Comparison of ENCODE assay signal across 9 mouse cellular contexts in genomic region chr5:118089102-118089501, GRCm38 (mm10).
DNase-seq lines count a peak whose midpoint lies in the region; ATAC-seq lines count a peak whose summit lies in the region.
"Had no signal": no experiment of that assay in that cellular context is flagged by ENCODE, and none has a peak within 500 bp of the region (broad histone marks: within the 10 kb centered on the region; RNA-seq: fewer than 3 reads in every experiment).

No protein-coding gene starts in this region.

- 0 out of 2 replicates have a peak, but pooled peaks cover 3% of the 10 kb centered on the region for H3K9me3 ChIP-seq in kidney, embryonic 14.5 days (ENCODE audit: control insufficient read depth, low read length)
- H3K9me3 ChIP-seq in forebrain, embryonic 10.5 days, result no peaks in the 10 kb centered on the region; the same call in 1 of the 2 replicates
- H3K9me3 ChIP-seq in hindbrain, embryonic 11.5 days (ENCODE audit: control insufficient read depth, low read length), result no peaks in the 10 kb centered on the region
- H3K9me3 ChIP-seq in midbrain, embryonic 15.5 days, result no peaks in the 10 kb centered on the region
- H3K9me3 ChIP-seq: megakaryocyte, embryonic 14.5 days had no signal

- 48% methylated on average over 7 of the region's 7 CpGs for WGBS in kidney, embryonic 14.5 days
- 63% methylated on average over 7 of the region's 7 CpGs for WGBS in forebrain, embryonic 10.5 days
- WGBS in hindbrain, embryonic 11.5 days, result 64% methylated on average over 7 of the region's 7 CpGs
- WGBS in midbrain, embryonic 15.5 days, result 29% methylated on average over 7 of the region's 7 CpGs

- H3K27ac ChIP-seq in kidney, embryonic 14.5 days (ENCODE audit: low read depth, low read length), result no peak overlapping the region
- H3K27ac ChIP-seq in forebrain, embryonic 10.5 days, result peak overlapping the region; percentile 60
- peak overlapping the region; percentile 63; the same call in 1 of the 2 replicates for H3K27ac ChIP-seq in hindbrain, embryonic 11.5 days (ENCODE audit: low read depth, low read length)
- H3K27ac ChIP-seq in midbrain, embryonic 15.5 days, result peak overlapping the region; percentile 66

- no peaks in the 10 kb centered on the region for H3K27me3 ChIP-seq in kidney, embryonic 14.5 days (ENCODE audit: control insufficient read depth, insufficient read depth, low read length)
- no peaks in the 10 kb centered on the region for H3K27me3 ChIP-seq in forebrain, embryonic 10.5 days (ENCODE audit: poor library complexity, severe bottlenecking)
- no peaks in the 10 kb centered on the region for H3K27me3 ChIP-seq in hindbrain, embryonic 11.5 days (ENCODE audit: control insufficient read depth, insufficient read depth, low read length)
- no peaks in the 10 kb centered on the region for H3K27me3 ChIP-seq in midbrain, embryonic 15.5 days (replicated peaks)
- H3K27me3 ChIP-seq: megakaryocyte, embryonic 14.5 days had no signal

- no peak overlapping the region for H3K9ac ChIP-seq in kidney, embryonic 14.5 days (ENCODE audit: low read depth, low read length)
- H3K9ac ChIP-seq in hindbrain, embryonic 11.5 days (ENCODE audit: low read depth, low read length), result no peak overlapping the region
- H3K9ac ChIP-seq in midbrain, embryonic 15.5 days, result 0 out of 2 replicates have a peak overlapping the region, but pooled peaks have one; percentile 6

- H3K4me3 ChIP-seq in kidney, embryonic 14.5 days (ENCODE audit: low read length), result no peak overlapping the region
- H3K4me3 ChIP-seq in forebrain, embryonic 10.5 days, result no peak overlapping the region
- H3K4me3 ChIP-seq in hindbrain, embryonic 11.5 days (ENCODE audit: low read depth, low read length), result no peak overlapping the region
- no peak overlapping the region for H3K4me3 ChIP-seq in midbrain, embryonic 15.5 days
- H3K4me3 ChIP-seq: megakaryocyte, embryonic 14.5 days had no signal

- H3K4me2 ChIP-seq in kidney, embryonic 14.5 days (replicated peaks; ENCODE audit: low read depth, low read length), result no peak overlapping the region
- H3K4me2 ChIP-seq in hindbrain, embryonic 11.5 days (replicated peaks; ENCODE audit: low read depth, low read length), result no peak overlapping the region
- H3K4me2 ChIP-seq in midbrain, embryonic 15.5 days, result peak overlapping the region; percentile 4; the same call in 1 of the 2 replicates

- H3K4me1 ChIP-seq in kidney, embryonic 14.5 days (ENCODE audit: control insufficient read depth, insufficient read depth, low read length), result peaks cover 4% of the 10 kb centered on the region; the same call in 1 of the 2 replicates
- peaks cover 41% of the 10 kb centered on the region for H3K4me1 ChIP-seq in forebrain, embryonic 10.5 days
- H3K4me1 ChIP-seq in hindbrain, embryonic 11.5 days (replicated peaks; ENCODE audit: control insufficient read depth, insufficient read depth, low read length), result 0 out of 2 replicates have a peak, but pooled peaks cover 4% of the 10 kb centered on the region
- peaks cover 45% of the 10 kb centered on the region for H3K4me1 ChIP-seq in midbrain, embryonic 15.5 days

- peak; percentile 51; the same call in 1 of the 2 replicates for ATAC-seq in kidney, embryonic 14.5 days (ENCODE audit: low FRiP score, low TSS enrichment)
- peak; percentile 61 for ATAC-seq in hindbrain, embryonic 11.5 days (ENCODE audit: low FRiP score)
- ATAC-seq in midbrain, embryonic 15.5 days (replicated peaks), result peak; percentile 71
- ATAC-seq in megakaryocyte, adult 5-6 weeks (ENCODE audit: poor library complexity, severe bottlenecking), result no peak

- DNase-seq in kidney, adult 18-20 months, result no peak
- DNase-seq in adrenal gland, postnatal 36 days, result peak; percentile 48 to 53
- no peak for DNase-seq in forebrain, embryonic 10.5 days (ENCODE audit: extremely low spot score, low spot score)
- DNase-seq in hindbrain, embryonic 11.5 days (ENCODE audit: low spot score), result no peak
- no peak for DNase-seq in urinary bladder, postnatal 4 days (ENCODE audit: low spot score in 2 of 2)

- peaks cover 38% of the 10 kb centered on the region for H3K36me3 ChIP-seq in kidney, embryonic 14.5 days (ENCODE audit: control insufficient read depth, insufficient read depth, low read length)
- peaks cover 76% of the 10 kb centered on the region for H3K36me3 ChIP-seq in forebrain, embryonic 10.5 days (replicated peaks)
- peaks cover 7% of the 10 kb centered on the region; the same call in 1 of the 2 replicates for H3K36me3 ChIP-seq in hindbrain, embryonic 11.5 days (ENCODE audit: control insufficient read depth, insufficient read depth, low read length)
- H3K36me3 ChIP-seq in midbrain, embryonic 15.5 days (replicated peaks), result peaks cover 10% of the 10 kb centered on the region; the same call in 1 of the 2 replicates

Comparison
In these comparisons a context has a peak if more than half of its experiments do, and no peak if none do; other contexts are left out.
1. DNase-seq: peak in adrenal gland, postnatal 36 days (2 of 2); none in kidney, adult 18-20 months (single experiment), forebrain, embryonic 10.5 days (single experiment), hindbrain, embryonic 11.5 days (single experiment) and urinary bladder, postnatal 4 days (0 of 2).